Mouse (Mus musculus): ENCODE measurements around the gene Dpp6.

Gene Dpp6

DNA sequence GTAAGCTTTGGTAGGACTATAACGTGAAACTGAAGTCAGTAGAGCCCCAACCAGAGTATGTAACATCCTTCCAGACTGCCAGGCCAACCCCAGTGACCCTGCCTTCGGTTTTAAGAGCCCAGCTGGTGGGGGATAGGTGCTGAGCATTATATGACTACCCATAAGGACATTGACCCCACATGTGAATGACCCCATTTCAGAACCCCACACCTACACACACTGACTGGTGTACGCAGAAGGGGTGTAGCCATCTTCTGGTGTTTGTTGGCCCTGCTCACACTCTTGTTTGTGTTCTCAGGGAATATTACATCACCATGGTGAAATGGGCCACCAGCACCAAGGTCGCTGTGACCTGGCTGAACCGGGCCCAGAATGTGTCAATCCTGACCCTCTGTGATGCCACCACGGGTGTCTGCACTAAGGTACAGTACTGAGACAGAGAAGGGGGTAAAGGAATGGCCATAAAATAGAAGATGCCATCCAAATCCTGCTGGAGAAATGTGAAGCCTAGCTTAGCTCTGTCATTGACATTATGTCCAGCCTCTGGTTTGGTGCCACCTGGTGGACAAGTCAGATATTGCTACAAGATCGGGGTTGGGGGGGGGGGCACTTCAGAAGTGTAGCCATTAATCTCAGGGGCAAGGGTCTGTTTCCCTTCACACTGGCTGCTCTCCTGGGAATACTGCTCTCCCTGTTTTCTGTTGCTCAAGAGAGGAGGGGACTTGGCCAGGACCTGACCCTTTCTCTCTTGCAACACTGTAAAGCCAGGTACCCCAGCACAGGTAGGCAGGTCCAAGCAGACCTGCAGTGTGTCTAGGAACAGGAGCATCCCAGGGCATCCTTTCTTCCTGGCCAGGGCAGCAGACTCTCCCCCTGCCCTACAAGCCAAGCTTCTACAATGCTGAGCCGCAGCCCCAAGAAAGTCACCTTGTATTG lies 835.1 kb downstream of the Dpp6 start:
- in situ Hi-C loops (cut with MboI, MseI), result no loop called here

DNA sequence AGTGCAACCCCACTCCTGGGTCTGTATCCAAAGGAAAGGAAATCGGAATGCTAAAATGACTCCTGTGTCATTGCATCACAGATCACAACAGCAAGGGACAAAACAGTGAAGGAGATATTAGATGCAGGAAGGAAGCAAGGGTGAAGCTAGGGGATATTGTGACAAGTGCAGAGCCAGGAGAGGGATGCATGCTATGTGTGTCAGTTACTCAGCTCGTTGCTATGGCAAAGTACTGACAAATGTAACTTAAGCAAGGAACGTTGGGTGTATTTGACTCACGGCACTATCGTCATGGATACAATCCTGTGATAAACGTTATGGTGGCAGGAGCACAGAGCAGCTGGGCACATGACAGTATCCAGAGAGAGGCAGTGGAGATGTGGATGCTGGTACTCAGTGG lies 839.1 kb downstream of the Dpp6 start:
- in situ Hi-C loops (cut with MboI, MseI), result no loop called here

GRCm38 (mm10) chr5:27657672-27658071 lies 840.7 kb downstream of the Dpp6 start:
- in situ Hi-C loops (cut with MboI, MseI), result no loop called here

DNA sequence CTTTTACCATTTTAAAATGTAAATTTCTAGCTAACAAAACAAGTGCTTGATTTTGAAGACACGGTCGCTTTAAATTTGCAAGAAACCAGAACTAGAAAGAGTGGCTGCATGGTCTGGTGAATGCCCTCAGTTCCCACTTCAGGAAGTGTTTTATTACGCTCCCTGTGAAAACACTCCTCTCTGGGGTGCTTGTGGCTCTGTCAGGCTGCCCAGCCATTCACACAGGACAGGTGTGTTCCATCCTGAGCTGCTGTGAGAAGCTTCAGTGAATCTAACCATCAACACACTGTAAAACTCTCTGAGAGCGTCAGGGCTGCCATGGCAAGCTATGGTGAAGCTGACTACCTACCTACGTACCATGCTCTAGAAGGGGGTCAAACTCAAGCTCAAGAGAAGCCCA lies 841.2 kb downstream of the Dpp6 start:
- in situ Hi-C loops (cut with MboI, MseI), result no loop called here

GRCm38 (mm10) chr5:27658569-27658968 lies 841.6 kb downstream of the Dpp6 start:
- in situ Hi-C loops (cut with MboI, MseI), result no loop called here

GRCm38 (mm10) chr5:27659019-27659418 lies 842.0 kb downstream of the Dpp6 start:
- in situ Hi-C loops (cut with MboI, MseI), result no loop called here

GRCm38 (mm10) chr5:27659781-27660180 lies 842.8 kb downstream of the Dpp6 start:
- in situ Hi-C loops (cut with MboI, MseI), result no loop called here

GRCm38 (mm10) chr5:27664111-27664510 lies 847.1 kb downstream of the Dpp6 start:
- in situ Hi-C loops (cut with MboI, MseI), result no loop called here

GRCm38 (mm10) chr5:27671487-27671886 lies 854.5 kb downstream of the Dpp6 start:
- in situ Hi-C loops (cut with MboI, MseI), result no loop called here

DNA sequence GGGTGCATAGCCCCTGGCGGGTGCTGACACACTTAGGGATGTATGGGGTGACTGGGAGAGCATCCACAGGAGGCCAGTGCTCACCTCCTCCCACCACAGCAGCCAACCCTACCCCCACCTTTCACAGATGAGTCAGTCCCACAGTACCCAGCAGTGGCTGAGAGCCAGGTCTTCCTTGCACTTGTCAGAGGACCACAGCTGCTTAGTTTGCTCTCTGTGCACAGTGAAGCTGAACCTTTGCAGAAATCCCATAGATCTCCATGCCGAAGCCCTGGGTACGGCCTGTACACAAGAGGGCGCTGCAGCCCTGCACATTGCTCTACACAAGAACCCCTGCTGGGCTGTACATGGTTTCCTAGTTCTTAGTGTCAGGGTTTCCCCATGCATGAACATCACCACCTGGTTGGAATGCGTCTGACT lies 860.3 kb downstream of the Dpp6 start:
- in situ Hi-C loops (cut with MboI, MseI), result no loop called here

DNA sequence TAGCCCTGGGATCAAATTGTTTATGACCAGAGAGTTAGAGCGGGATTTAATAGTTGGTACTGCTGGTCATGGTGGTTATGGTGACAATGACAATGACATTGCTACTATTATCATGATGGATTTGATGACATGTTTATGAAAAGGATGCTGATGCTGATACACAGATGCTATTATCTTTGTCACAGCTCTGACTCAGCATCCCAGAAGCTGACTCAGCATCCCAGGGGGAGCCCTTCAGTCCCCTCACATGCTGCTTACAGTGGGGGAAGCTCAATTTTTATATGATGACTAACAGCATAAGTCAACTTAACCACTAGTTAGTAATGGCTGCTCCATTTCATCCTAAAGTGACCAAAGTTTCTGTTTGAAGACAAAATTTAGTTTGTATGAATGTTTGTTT lies 862.1 kb downstream of the Dpp6 start:
- in situ Hi-C loops (cut with MboI, MseI), result no loop called here

- in situ Hi-C loops (cut with MboI, MseI), result no loop called here
These were observed 863.5 kb downstream of the Dpp6 start for GRCm38 (mm10) chr5:27680476-27680875.

GRCm38 (mm10) chr5:27685162-27685561 lies 868.2 kb downstream of the Dpp6 start:
- in situ Hi-C loops (cut with MboI, MseI), result no loop called here

DNA sequence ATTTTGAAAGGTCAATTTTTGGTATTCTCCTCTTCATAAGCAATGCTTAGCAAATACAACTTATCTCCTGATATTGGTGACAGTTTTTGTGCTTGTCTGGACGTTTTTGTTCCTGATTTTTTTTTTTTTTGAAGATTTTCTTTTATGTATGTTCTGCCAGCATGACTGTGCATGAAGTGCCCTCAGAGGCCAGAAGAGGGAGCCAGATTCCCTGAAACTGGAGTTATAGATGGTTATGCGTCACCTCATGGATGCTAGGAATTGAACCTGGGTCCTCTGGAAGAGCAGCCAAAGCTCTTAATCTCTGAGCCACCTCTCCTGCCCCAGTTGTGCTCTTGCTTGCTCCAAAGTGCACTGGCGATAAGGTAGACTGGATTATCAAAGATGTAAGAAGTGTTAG lies 868.9 kb downstream of the Dpp6 start:
- in situ Hi-C loops (cut with MboI, MseI), result no loop called here

- in situ Hi-C loops (cut with MboI, MseI), result no loop called here
These were observed 870.3 kb downstream of the Dpp6 start for GRCm38 (mm10) chr5:27687311-27687710.

GRCm38 (mm10) chr5:27702482-27702881 lies 885.5 kb downstream of the Dpp6 start:
- in situ Hi-C loops (cut with MboI, MseI), result no loop called here

- in situ Hi-C loops (cut with MboI, MseI), result no loop called here
These were observed 888.0 kb downstream of the Dpp6 start for GRCm38 (mm10) chr5:27705020-27705419.

DNA sequence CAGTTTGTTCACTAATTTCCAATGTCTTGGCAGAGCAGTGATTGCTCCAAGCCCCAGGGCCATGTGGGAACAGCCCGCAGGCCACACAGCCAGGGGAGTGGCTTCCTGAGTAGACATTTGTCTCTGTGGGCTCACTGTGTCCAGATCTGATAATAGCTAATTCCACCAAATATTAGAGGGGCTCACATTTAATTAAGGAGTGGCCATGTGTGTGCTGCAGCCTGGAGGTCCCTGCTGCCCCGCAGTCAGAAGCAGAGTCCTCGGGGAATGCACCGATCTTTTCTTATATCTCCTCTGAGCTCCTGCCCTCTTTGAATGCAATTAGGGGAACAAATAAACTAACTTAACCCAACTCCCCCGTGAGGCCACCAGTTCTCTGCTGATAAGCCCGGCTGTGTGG lies 889.5 kb downstream of the Dpp6 start:
- in situ Hi-C loops (cut with MboI, MseI), result no loop called here

DNA sequence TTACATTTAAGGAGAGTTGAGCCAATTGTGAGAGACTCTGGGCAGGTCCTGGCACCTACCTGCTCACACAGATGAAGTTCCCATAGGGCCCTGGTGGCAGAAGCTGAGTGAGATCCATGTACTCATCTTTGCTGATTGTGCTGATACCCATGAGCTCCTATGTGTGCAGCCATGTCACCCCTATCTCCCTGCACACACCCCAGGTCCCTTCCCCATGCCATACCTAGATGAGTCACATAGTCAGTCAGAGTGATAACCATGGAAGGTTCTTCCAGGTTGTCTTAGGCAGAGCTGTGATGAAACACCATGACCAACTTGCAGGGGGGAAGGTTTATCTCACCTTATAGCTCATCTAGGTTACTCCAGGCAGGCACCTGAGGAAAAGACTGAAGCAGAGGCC lies 890.3 kb downstream of the Dpp6 start:
- in situ Hi-C loops (cut with MboI, MseI), result no loop called here

- in situ Hi-C loops (cut with MboI, MseI), result no loop called here
These were observed 891.2 kb downstream of the Dpp6 start for GRCm38 (mm10) chr5:27708209-27708608.

- in situ Hi-C loops (cut with MboI, MseI), result no loop called here
These were observed 894.6 kb downstream of the Dpp6 start for GRCm38 (mm10) chr5:27711461-27712192.

DNA sequence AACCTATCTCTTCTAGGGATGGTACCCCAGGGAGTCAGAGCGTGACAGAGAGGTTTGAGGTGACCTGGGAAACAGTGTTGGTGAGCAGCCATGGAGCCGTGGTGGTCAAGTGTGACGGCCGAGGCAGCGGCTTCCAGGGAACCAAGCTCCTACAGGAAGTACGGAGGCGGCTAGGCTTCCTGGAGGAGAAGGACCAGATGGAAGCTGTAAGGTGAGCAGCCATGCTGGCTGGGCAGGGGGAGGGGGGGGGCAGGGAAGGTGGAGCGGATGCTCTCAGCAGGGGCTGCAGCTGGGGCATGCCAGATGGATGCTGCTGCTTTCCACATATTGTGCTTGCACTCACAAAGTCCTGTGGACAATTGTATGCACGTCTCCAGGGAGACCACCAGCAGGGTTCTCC lies 897.4 kb downstream of the Dpp6 start:
- in situ Hi-C loops (cut with MboI, MseI), result no loop called here

DNA sequence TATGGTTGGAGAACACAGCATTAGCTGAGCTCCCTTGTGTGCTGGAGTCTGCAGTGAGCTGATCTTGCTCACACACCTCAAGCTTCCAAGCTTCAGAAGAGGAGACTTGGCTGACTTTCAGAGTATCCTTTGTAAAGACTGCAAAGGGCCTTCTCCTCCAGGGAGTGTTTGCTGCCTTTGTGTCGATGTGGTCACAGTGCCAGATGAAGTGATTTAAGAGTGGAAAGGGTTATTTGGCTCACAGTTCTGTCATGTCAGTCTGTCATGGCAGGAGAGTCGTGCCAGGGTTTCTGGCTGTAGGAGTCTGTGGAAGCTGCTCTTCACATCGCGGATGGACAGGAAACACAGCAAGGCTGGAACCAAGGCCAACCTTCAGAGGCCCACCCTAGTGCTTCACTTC lies 899.0 kb downstream of the Dpp6 start:
- in situ Hi-C loops (cut with MboI, MseI), result no loop called here
